Mouse (Mus musculus): Measurements from ENCODE around the gene Gucd1.
A peak's percentile ranks its signal among the peaks of the same experiment; 100 is the strongest.
"Not testable (repeated sequence)": the region's sequence is repeated elsewhere in the genome, so short reads cannot be mapped to it uniquely, and the experiment has no call there.

The Gucd1 gene

DNA sequence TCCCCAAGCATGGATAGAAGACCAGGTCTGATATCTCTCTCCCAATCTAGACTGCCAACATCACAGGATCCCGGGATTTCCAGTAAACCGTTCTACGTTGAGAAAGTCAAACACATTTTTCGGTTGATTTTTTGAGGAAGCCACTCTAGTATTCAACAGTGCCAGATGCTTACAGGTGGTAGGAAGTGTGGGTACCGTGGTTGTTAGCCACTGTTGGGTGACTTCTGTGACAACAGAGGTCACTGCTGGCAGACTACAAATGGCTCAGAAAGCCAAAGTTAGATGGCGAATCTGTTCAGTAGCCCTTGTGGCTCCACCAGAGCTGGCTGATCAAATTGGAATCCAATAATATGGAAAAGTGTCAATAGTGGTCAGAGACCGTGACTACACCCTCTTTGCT is 14.1 kb downstream of the Gucd1 start:
- ATAC-seq (ENCODE audit: low TSS enrichment) = no peak

DNA sequence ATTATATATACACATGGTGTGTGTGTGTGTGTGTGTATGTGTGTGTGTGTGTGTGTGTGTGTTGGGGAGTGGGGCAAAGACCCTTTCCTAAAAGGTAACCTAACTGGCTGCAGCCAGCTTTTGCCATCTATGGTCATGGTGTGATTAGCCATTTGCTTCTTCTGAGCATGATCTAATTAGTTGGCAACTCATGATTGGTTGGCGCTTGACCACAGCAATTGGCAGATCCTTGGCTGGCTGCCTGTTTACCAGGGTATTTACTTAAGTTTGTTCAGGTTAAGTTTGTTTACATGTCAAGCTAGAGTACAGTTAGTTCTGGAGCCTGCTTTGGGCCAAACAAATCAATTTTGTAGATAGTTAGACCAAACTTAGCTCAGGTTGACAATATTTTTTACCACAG is 16.1 kb downstream of the Gucd1 start:
- ATAC-seq (ENCODE audit: low TSS enrichment) = no peak

DNA sequence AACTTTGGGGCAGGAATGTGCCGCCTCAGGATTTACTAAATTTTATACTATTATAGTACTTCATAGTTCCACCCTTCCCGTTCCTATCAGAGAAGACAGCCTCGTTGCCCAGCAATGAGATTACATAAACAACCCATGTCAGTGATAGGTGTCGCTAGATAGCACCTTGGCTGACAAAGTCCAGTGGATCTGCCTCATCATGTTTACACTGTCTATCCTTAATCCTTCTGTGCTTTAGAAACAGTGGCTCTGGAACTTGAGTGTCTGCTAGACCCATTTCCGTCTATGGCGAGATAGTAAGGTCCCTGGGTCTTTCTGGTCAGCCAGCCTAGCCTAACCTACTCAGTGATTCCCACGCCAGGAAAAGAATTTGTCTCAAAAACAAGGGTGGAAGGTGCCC is 17.4 kb downstream of the Gucd1 start:
- ATAC-seq (ENCODE audit: low TSS enrichment) = no peak

DNA sequence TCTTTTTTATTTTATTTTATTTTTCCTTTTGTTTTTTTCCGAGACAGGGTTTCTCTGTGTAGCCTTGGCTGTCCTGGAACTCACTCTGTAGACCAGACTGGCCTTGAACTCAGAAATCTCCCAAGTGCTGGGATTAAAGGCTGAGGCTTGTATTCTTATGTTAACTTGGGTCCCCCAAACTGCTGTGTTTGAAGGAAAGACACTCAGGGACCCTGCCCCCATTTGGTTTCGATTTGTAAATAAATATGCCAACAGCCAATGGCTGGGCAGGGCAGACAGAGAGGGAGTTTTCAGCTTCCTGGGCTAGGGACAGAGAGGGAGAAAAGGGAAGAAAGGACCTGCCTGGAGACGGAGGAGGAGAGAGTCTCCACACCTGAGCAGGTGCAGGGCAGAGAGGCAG is 18.0 kb downstream of the Gucd1 start:
- ATAC-seq (ENCODE audit: low TSS enrichment) = no peak

DNA sequence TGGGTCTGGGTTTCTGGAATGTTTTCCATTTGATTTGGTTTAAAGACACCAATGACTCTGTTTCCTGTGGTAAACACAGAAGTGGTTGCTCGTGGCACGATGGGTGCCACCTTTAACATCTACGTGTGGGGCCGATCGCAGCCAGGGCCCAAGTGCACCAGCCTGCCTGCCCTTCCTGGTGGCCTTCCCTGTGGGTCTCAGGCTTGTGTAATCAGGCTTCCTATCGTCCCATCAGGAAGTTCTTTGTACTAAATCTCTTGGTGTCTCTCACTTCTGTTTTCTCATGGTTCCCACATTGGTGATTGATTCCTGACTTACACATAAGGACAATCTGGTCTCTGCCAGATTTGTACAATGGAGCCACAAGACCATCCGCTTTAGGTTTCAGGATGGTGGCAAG is 18.6 kb downstream of the Gucd1 start:
- not testable (repeated sequence) for ATAC-seq (ENCODE audit: low TSS enrichment)

DNA sequence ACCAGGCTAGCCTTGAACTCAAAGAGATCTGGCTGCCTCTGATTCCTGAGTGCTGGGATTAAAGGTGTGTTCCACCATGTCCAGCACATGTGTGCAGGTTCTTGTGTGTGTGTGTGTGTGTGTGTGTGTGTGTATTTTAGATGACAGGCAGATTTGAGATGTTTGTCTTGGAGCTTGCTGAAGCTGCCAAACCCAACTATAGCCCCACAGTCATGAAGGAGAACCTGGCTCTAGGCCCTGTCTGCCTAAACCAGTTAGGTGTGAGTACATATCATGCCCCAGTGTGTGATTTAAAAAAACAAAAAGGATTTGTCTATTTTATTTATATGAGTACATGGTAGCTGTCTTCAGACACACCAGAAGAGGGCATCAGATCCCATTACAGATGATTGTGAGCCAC is 21.9 kb downstream of the Gucd1 start:
- no peak for ATAC-seq (ENCODE audit: low TSS enrichment)

DNA sequence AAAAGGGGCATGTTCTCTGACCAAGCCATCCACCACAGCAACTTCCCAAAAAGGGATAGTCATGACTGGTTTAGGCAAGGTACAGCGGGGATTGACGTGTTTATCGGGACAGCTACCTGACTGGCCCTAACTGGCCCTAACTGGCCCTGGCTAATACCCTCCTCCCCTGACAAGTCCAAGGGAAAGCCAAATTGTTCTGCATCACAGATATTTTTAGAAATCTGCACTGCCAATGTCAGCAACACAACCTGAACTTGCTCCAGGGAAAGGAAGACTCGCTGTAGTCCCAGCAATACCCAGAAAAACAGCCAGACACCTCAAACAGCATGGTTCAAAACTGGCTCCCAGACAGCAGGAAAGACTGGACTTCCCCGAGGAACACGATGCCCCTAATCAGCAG is 22.5 kb downstream of the Gucd1 start:
- no peak for ATAC-seq (ENCODE audit: low TSS enrichment)

DNA sequence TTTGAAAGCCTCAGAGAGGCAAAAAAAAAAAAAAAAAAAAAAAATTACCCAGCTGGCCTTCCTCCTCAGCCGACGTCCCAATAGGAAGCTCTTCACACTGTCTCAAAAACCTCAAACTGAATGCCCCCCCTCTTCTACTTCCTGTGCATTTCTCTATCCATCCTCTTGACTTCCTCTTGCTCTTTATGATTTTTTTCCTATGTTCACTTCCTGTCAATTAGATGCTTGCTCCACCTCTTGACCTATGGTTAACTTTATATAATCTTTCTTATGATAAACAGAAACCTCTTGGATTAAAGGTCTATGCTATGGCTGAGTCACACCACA is 25.9 kb downstream of the Gucd1 start:
- ATAC-seq (ENCODE audit: low TSS enrichment) = no peak

DNA sequence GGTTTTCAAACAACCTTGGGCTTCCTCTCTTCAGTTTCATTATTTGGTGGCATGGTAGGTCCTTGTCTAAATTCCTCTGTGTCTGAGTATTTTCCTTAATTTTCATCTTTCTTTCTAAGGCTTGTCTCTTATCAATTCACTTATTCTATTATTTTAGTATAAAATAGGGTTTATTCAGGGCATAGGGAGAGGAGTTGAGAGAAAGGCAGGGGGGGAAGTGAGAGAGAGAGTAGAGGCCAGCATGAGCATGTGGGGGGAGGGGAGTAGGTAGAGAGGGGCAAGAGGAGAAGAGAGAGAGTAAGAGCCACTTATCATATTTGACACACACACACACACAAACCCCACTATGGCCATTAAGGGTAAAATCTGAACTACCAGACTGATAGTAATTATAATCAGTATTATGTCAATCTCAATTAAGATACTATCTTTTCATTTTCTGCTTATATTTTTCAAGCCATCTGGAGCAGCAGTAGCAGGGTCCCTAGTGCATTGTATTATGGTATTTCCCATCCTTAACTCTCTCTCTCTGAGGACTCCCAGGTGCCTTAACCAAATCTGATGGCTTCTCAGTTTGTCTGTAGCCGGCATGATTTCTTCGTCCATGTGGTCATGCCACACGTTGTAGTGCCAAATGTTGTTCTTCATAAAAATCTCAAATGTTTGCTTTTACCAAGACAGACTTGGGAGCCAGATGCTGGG is 26.4 kb downstream of the Gucd1 start:
- ATAC-seq (ENCODE audit: low TSS enrichment) = no peak

DNA sequence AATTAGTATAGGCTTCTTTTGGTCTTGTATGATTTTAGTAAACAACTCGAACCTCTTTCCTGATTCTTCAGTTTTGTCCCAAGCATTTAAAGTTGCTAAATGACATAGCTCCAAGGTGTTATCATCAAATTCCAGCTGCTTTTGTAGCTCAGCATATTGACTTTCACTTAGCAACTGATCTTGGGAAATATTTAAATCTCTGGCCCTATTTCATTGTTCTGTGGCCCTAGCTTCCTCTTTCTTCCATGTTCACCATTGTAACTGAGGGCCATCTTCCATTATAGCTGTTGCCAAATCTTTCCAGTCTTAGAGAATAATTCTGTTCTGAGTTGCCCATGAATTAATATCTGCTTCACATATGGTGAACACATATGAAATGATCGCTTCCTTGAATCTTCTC is 27.0 kb downstream of the Gucd1 start:
- no peak for ATAC-seq (ENCODE audit: low TSS enrichment)

DNA sequence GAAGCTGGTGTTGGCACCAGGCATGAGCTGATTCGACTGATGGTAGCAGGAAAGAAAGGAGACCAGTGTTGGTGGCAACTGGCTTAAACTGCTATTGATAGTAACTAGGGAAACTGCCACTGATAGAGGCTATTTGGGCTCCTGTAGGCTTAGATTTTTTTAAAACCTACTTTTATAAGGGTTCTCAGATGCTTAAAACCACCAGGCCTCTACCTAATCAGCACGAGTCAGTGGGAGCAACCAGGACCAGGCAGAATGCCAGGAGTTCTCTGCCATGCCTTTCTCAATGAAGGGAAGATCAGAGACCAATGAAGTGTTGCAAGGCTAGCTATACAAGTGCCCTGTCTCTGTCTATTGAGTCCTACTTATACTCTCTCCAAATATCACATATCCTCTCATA is 28.2 kb downstream of the Gucd1 start:
- no peak for ATAC-seq (ENCODE audit: low TSS enrichment)

DNA sequence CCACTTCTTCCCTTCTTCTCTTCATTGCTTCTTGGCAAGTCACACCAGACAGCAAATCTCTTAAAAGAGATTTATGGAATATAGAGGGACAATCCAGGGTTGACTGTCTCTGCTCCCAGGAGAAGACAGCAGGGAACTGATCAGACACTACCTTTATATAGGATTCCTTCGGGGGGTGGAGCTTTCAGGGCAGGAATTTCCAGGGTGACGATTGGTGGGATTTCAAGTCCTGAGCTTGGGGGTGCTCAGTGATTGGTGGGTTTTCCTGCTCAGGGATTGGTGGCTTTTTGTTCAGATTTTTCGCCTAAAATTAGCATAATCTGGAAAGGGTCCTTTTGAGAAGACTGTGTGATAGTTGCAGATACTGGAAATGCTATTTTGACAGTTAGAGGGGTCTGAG is 30.6 kb downstream of the Gucd1 start:
- no peak for ATAC-seq (ENCODE audit: low TSS enrichment)

DNA sequence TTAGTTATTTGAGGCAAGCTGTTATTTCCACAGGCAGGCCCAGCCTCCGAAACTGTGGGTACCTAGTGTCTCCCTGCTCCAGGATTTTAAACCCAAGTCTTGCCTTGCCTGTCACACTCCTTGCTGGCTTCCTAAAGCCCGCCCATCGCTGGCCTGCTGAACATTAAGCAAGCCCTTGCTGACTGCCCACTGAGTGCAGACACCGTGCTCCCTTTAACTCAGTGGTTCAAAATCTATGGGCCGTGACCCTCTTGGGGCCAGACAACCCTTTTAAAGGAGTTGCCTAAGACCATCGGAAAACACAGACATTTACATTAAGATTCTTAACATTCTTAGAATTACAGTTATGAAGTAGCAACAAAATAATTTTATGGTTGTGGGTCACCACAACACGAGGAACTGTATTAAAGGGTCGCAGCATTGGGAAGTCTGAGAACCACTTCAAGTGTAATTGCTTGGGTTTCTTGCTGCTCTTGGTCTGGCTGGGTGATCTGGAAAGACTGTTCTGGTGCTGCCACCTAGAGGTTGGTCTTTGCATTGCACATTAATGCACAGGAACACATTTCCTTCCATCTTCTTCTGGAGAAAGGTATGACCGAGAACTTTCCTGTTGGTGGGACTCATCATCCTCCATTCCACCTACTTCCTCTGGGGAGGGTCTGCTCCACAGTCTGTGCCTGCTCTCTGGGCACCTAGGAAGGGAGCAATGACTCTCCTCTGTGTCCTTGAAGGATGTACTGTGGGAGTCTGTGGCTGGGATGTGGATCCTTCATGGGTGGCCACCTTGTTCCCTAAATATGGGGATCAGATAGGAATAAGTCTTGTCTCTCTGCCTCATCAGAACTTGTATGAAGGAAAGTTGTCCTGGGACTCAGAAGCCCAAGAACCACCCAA is 31.4 kb downstream of the Gucd1 start:
- ATAC-seq (ENCODE audit: low TSS enrichment) = peak; percentile 85

DNA sequence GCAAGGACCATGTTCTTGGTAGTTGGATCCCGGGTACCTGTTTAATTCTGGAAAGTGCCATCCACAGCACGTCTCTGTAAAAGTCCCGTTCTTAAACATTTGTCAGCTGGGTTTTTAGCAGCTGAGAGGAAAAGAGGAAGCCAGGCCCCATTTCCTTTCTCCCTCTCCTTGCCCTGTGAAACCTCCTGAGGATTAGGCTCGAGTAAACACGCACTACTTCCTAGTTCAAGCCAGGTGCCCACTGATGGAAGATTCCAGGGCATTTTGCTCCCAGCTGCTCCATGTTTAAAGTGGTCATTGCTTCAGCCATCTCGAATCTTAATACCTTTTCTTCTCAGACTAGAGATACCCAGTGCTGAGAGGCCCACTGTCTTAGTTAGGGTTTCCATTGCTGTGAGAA is 33.0 kb downstream of the Gucd1 start:
- no peak for ATAC-seq (ENCODE audit: low TSS enrichment)

DNA sequence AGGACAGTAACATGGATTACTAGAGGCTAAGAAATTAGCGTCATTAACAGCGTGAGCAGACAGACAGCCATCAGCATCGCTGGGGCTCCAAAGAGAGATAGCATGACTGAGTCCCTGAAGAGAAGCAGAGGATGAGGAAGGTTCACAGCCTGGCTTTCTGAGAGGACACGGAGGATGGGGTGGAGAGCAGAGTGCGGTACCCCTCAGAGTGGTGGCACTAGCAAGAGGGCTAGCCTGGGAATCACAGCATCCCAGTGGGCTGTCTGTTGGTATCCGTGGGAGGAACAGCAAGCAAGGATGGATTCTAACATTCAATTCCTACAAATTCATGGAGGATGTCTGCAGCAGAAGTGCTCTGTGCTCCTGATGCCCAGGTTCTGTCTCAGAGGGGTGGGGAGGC is 33.7 kb downstream of the Gucd1 start:
- no peak for ATAC-seq (ENCODE audit: low TSS enrichment)

DNA sequence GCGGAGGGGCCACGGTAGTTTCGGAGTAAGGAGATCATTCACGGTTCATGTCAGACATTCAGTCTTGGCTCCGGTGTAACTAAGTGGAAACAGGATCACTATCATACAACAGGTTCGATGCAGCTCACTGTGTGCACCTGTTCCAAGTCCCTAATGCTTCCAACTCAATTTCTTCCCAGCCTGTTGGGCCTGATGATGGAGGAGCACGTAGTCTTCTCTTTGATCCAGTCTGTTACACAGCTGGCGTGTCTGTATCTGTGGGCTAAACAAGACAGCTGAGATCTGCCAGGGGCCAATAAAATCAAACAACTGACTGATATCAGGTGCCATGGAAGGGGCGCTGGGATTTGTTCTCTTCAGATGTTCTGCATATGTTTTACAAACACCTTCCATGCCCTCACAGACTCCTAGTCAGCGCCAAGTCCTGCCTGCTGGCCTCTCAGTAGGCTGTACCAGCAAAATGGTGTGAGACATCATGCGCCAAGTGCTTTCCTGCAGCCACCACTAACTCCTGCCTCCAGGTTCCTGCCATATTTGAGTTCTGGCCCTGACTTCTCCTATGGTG is 34.8 kb downstream of the Gucd1 start:
- no peak for ATAC-seq (ENCODE audit: low TSS enrichment)

DNA sequence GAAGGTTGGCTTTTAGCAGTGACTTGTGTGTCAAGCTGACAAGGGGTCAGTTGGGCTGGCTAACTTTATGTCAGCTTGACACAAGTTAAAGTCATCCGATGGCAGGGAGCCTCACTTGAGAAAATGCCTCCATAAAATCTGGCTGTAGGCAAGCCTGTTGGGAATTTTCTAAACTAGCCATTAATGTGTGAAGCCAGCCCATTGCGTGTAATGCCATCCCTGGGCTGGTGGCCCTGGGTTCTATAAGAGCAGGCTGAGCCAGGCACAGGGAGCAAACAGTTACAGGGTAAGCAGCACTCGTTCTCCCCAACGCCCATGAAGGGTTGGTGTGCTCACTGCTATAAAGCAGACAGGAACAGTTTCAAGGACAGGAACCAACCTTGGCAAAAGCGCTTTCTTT is 35.5 kb downstream of the Gucd1 start:
- no peak for ATAC-seq (ENCODE audit: low TSS enrichment)

DNA sequence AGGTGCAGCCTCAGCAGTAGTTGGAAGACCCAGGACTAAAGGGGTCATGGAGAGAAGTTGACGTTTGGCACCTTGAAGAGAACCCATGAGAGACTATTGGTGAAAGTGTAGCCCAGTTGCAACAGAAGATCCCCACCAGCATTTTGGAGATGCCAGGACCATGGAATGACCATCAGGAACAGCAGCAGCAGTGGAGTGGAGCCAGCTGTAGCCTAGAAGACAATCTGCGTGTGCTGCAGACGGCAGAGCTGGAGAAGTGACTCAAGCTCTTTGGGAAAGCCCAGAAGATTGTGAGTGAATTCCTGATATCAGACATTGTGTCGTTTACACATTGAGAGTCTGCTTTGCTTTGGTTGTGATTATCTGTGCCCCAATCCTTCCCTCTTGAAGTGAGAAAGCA is 36.1 kb downstream of the Gucd1 start:
- ATAC-seq (ENCODE audit: low TSS enrichment) = no peak

DNA sequence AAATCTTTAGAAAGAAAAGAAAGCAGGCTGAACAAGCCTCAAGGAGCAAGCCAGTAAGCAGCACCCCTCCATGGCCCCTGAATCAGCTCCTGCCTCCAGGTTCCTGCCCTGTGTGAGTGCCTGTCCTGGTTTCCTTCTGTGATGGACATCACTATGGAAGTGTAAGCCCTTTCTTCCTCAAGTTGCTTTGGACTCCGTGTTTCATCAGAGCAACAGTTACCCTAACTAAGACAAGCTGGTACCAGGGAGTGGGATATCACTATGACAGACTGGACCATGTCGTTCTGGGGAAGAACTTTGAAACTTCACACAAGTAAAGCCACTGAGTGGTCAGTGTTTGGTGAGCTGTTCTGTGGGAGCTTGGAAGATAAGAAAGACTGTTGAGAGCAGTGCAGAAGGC is 37.8 kb downstream of the Gucd1 start:
- ATAC-seq (ENCODE audit: low TSS enrichment) = no peak

DNA sequence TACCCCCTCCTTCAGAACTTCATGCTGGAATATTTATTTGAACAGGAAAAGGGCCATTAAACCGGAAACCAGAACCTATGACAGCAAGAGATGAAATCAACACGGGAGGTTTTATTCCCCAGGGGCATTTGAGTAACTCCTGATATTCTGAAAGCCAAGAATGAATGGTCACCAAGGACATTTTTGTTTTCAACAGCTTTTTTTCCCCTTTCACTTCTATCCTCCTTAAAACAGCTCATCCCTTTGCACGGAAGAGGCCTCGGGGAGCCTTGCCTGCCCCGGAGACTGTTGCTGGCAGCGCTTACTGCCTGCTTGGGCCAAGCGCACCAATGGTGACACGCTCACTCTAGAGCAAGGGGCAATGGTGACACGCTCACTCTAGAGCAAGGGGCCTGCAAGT is 40.7 kb downstream of the Gucd1 start:
- ATAC-seq (ENCODE audit: low TSS enrichment) = no peak

DNA sequence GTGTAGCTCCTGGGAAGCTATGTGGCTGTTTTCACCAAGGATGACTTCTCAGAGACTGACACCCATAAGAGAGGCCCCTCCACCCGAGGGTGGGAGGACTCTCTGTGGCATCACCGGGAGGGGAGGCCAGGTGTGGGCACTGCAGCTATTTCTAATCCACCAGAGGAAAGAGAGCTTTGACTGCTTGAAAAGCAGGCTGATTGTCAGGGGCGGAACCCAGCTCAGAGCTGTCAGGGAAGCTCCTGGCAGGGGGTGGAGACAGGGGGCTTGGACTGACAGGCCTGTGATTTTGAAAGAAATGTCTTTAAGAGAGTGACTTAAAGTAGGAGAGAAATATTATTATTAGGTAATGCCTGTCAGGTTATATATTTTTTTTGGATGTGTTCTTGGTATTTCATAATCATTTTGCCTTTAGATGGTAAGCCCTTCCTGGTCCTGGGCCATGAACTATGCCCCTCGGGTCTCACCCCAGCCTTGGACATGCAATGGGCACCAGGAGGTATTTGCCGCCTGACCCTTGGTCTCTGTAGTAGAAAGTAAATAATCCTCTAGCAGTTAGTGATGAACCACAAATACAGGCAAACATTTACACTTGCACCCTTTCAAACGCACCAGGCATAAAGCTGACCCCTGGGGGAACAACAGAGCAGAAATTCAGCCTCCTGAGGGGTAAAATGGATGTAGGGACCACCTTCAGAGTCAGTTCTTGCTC is 42.5 kb downstream of the Gucd1 start:
- ATAC-seq (ENCODE audit: low TSS enrichment) = not testable (repeated sequence)

DNA sequence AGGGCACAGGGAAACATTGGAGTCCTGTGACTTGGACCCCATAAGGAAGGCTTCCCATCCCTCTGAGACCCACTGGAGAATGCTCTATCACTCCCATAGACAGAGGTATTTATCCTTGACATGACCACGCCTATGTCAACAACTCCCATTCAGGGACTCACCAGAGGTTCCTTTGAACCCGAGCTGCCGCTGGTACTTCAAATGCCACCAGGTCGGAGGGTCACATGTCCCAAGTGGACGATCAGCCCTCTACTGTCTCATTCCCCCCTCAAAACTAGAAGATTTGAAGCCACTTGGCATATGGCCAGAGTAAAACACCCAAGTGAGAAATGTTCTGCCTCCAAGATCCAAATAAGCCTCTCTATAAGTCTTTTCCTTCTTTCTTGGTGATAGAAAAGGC is 43.2 kb downstream of the Gucd1 start:
- no peak for ATAC-seq (ENCODE audit: low TSS enrichment)

DNA sequence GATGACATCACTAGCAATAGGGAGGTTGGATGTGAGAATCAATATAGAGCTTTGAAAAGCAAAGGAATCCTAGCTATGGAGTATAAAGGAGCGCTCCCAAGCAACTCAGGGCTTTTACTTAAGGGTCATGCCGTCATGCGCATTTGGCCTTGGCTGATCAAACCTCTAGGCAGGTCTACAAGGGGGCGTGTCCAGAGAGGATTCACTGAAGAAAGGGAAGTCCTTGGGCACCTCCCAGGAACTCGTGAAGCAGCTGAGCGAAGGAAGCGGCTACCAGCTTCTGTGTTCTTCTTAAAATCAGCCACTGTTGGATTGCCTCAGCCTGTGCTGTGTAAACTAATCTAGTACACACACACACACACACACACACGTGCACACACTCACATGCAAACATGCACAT is 44.4 kb downstream of the Gucd1 start:
- no peak for ATAC-seq (ENCODE audit: low TSS enrichment)
